In genomic region chr9:106457163-106457559, GRCm38 (mm10) we compare ENCODE assay signal across 8 mouse cellular contexts. TPM values are rescaled to one million over a fixed set of nuclear protein-coding genes. Genes with fewer than 3 reads are reported as not detected.
DNase-seq lines count a peak whose midpoint lies in the region; ATAC-seq and TF ChIP-seq lines count a peak whose summit lies in the region.
"Had no signal": no experiment of that assay in that cellular context is flagged by ENCODE, and none has a peak within 500 bp of the region (broad histone marks: within the 10 kb centered on the region; RNA-seq: fewer than 3 reads in every experiment).

No protein-coding gene starts in this region.

- H3K4me3 ChIP-seq in kidney, embryonic 14.5 days (ENCODE audit: low read length): no peak overlapping the region
- peak overlapping the region; percentile 70; the same call in 1 of the 2 replicates for H3K4me3 ChIP-seq in embryonic facial prominence, embryonic 15.5 days (replicated peaks)
- peak overlapping the region; percentile 79 for H3K4me3 ChIP-seq in hindbrain, embryonic 13.5 days
- H3K4me3 ChIP-seq in midbrain, postnatal 0 days (ENCODE audit: low read depth, low read length): no peak overlapping the region

- no peaks in the 10 kb centered on the region for H3K27me3 ChIP-seq in kidney, embryonic 14.5 days (ENCODE audit: control insufficient read depth, insufficient read depth, low read length)
- H3K27me3 ChIP-seq in embryonic facial prominence, embryonic 15.5 days: no peaks in the 10 kb centered on the region
- no peaks in the 10 kb centered on the region for H3K27me3 ChIP-seq in hindbrain, embryonic 13.5 days
- H3K27me3 ChIP-seq in midbrain, postnatal 0 days (ENCODE audit: insufficient read depth, low read length): no peaks in the 10 kb centered on the region

- no peak for DNase-seq in kidney, adult 8-10 months
- no peak for DNase-seq in midbrain, postnatal 0 days (ENCODE audit: low spot score)
- DNase-seq in adrenal gland, adult 2 months: no peak
- no peak for DNase-seq in layer of hippocampus, postnatal 14 days (ENCODE audit: low spot score in 2 of 2)

- peak overlapping the region; percentile 90 for H3K27ac ChIP-seq in kidney, embryonic 14.5 days (ENCODE audit: low read depth, low read length)
- H3K27ac ChIP-seq in embryonic facial prominence, embryonic 15.5 days (replicated peaks): peak overlapping the region; percentile 90
- peak overlapping the region; percentile 97 for H3K27ac ChIP-seq in hindbrain, embryonic 13.5 days
- H3K27ac ChIP-seq in midbrain, postnatal 0 days (ENCODE audit: low read depth, low read length): peak overlapping the region; percentile 38; the same call in 1 of the 2 replicates

- H3K4me2 ChIP-seq in kidney, embryonic 14.5 days (replicated peaks; ENCODE audit: low read depth, low read length): peak overlapping the region; percentile 96; the same call in 1 of the 2 replicates
- H3K4me2 ChIP-seq in embryonic facial prominence, embryonic 15.5 days (replicated peaks): peak overlapping the region; percentile 89; the same call in 1 of the 2 replicates
- H3K4me2 ChIP-seq in hindbrain, embryonic 13.5 days: peak overlapping the region; percentile 100
- H3K4me2 ChIP-seq in midbrain, postnatal 0 days (ENCODE audit: low read depth, low read length, poor library complexity, severe bottlenecking): peak overlapping the region; percentile 85

- WGBS in kidney, embryonic 14.5 days: 45% methylated on average over 9 of the region's 9 CpGs
- 53% methylated on average over 9 of the region's 9 CpGs for WGBS in embryonic facial prominence, embryonic 15.5 days
- WGBS in hindbrain, embryonic 13.5 days: 32% methylated on average over 9 of the region's 9 CpGs
- WGBS in midbrain, postnatal 0 days: 28% methylated on average over 9 of the region's 9 CpGs

- peak overlapping the region; percentile 82; the same call in 1 of the 2 replicates for H3K9ac ChIP-seq in kidney, embryonic 14.5 days (ENCODE audit: low read depth, low read length)
- H3K9ac ChIP-seq in embryonic facial prominence, embryonic 15.5 days: 0 out of 2 replicates have a peak overlapping the region, but pooled peaks have one; percentile 6
- H3K9ac ChIP-seq in hindbrain, embryonic 13.5 days: peak overlapping the region; percentile 94
- peak overlapping the region; percentile 96; the same call in 1 of the 2 replicates for H3K9ac ChIP-seq in midbrain, postnatal 0 days (replicated peaks; ENCODE audit: low read length, poor library complexity, severe bottlenecking)

- no peak for ATAC-seq in kidney, embryonic 14.5 days (ENCODE audit: low FRiP score, low TSS enrichment)
- no peak for ATAC-seq in embryonic facial prominence, embryonic 15.5 days (ENCODE audit: insufficient number of reproducible peaks, low FRiP score, low TSS enrichment, low read depth)
- ATAC-seq in hindbrain, embryonic 13.5 days (ENCODE audit: low FRiP score): no peak
- ATAC-seq in midbrain, postnatal 0 days (ENCODE audit: low FRiP score): no peak

- H3K4me1 ChIP-seq in kidney, embryonic 14.5 days (ENCODE audit: control insufficient read depth, insufficient read depth, low read length): peaks cover 56% of the 10 kb centered on the region
- peaks cover 56% of the 10 kb centered on the region for H3K4me1 ChIP-seq in embryonic facial prominence, embryonic 15.5 days
- H3K4me1 ChIP-seq in hindbrain, embryonic 13.5 days (replicated peaks): peaks cover 76% of the 10 kb centered on the region
- H3K4me1 ChIP-seq in midbrain, postnatal 0 days (ENCODE audit: insufficient read depth, low read length): peaks cover 37% of the 10 kb centered on the region

- peaks cover 29% of the 10 kb centered on the region for H3K36me3 ChIP-seq in kidney, embryonic 14.5 days (ENCODE audit: control insufficient read depth, insufficient read depth, low read length)
- peaks cover 13% of the 10 kb centered on the region for H3K36me3 ChIP-seq in embryonic facial prominence, embryonic 15.5 days
- H3K36me3 ChIP-seq in hindbrain, embryonic 13.5 days: peaks cover 32% of the 10 kb centered on the region
- H3K36me3 ChIP-seq in midbrain, postnatal 0 days (ENCODE audit: insufficient read depth, low read length): peaks cover 22% of the 10 kb centered on the region

- no peak for TF ChIP-seq CTCF in midbrain, postnatal 0 days (IDR thresholded peaks at IDR 0.05)

- no peaks in the 10 kb centered on the region for H3K9me3 ChIP-seq in kidney, embryonic 14.5 days (ENCODE audit: control insufficient read depth, low read length)
- no peaks in the 10 kb centered on the region for H3K9me3 ChIP-seq in embryonic facial prominence, embryonic 15.5 days (replicated peaks)
- no peaks in the 10 kb centered on the region for H3K9me3 ChIP-seq in hindbrain, embryonic 13.5 days
- no peaks in the 10 kb centered on the region for H3K9me3 ChIP-seq in midbrain, postnatal 0 days (ENCODE audit: low read length)

RNA-seq across cellular contexts. Expression of gene Pcbp4, which starts 4.1 kb away (rescaled TPM):
- polyA plus RNA-seq in kidney, embryonic 14.5 days (2014; fragmentation: Nextera tagmentation; extraction: Ambion mirVana): 129 and 147 TPM in 2 replicates
- polyA plus RNA-seq in embryonic facial prominence, embryonic 15.5 days (2015; fragmentation: Nextera tagmentation; extraction: Ambion mirVana): 115 and 117 TPM in 2 replicates
- 248 and 259 TPM in 2 replicates for polyA plus RNA-seq in hindbrain, embryonic 13.5 days (2015; fragmentation: Nextera tagmentation; extraction: Ambion mirVana)
- 543 and 647 TPM in 2 replicates for total RNA-seq in midbrain, postnatal 0 days (2014; rRNA removed)
- 242 and 248 TPM in 2 replicates for polyA plus RNA-seq in midbrain, postnatal 0 days (2015; fragmentation: Nextera tagmentation; extraction: Ambion mirVana)
- total RNA-seq in adrenal gland, adult 2 months (2021): 10 to 100 TPM; 17.5 to 28.6 TPM
- polyA plus RNA-seq in adrenal gland, adult 2 months (2012; rRNA removed): 56.4 and 90.6 TPM in 2 replicates
- 100 to 1,000 TPM; 181 to 195 TPM for total RNA-seq in layer of hippocampus, postnatal 14 days (2021)

RNA-seq across cellular contexts. Expression of gene Gpr62, which starts 8.6 kb away (rescaled TPM):
- 0.37 and 0.66 TPM in 2 replicates for polyA plus RNA-seq in kidney, embryonic 14.5 days (2014; fragmentation: Nextera tagmentation; extraction: Ambion mirVana)
- 0.57 and 0.64 TPM in 2 replicates for polyA plus RNA-seq in embryonic facial prominence, embryonic 15.5 days (2015; fragmentation: Nextera tagmentation; extraction: Ambion mirVana)
- polyA plus RNA-seq in hindbrain, embryonic 13.5 days (2015; fragmentation: Nextera tagmentation; extraction: Ambion mirVana): 0.60 and 0.68 TPM in 2 replicates
- 1.8 and 2.2 TPM in 2 replicates for total RNA-seq in midbrain, postnatal 0 days (2014; rRNA removed)
- polyA plus RNA-seq in midbrain, postnatal 0 days (2015; fragmentation: Nextera tagmentation; extraction: Ambion mirVana): 2.9 and 3.1 TPM in 2 replicates
- under 1 TPM; 0.17 TPM for total RNA-seq in adrenal gland, adult 2 months (2021)
- 0.95 and 0.99 TPM in 2 replicates for polyA plus RNA-seq in adrenal gland, adult 2 months (2012; rRNA removed)
- total RNA-seq in layer of hippocampus, postnatal 14 days (2021): 1 to 10 TPM; 7.1 to 7.4 TPM
- total RNA-seq: megakaryocyte-erythroid progenitor cell, adult 5-6 weeks had no signal

RNA-seq across cellular contexts. Expression of gene Abhd14a, which starts 9.7 kb away (rescaled TPM):
- polyA plus RNA-seq in kidney, embryonic 14.5 days (2014; fragmentation: Nextera tagmentation; extraction: Ambion mirVana): 50.2 and 58.8 TPM in 2 replicates
- 75.6 and 87.0 TPM in 2 replicates for polyA plus RNA-seq in embryonic facial prominence, embryonic 15.5 days (2015; fragmentation: Nextera tagmentation; extraction: Ambion mirVana)
- polyA plus RNA-seq in hindbrain, embryonic 13.5 days (2015; fragmentation: Nextera tagmentation; extraction: Ambion mirVana): 51.7 and 52.7 TPM in 2 replicates
- 69.8 and 73.8 TPM in 2 replicates for total RNA-seq in midbrain, postnatal 0 days (2014; rRNA removed)
- 72.3 and 74.5 TPM in 2 replicates for polyA plus RNA-seq in midbrain, postnatal 0 days (2015; fragmentation: Nextera tagmentation; extraction: Ambion mirVana)
- 10 to 100 TPM; 18.8 to 25.9 TPM for total RNA-seq in adrenal gland, adult 2 months (2021)
- polyA plus RNA-seq in adrenal gland, adult 2 months (2012; rRNA removed): 29.0 and 33.9 TPM in 2 replicates
- 10 to 100 TPM; 40.9 to 41.8 TPM for total RNA-seq in layer of hippocampus, postnatal 14 days (2021)

RNA-seq across cellular contexts. Expression of gene Abhd14b, which starts 9.9 kb away (rescaled TPM):
- 18.7 and 25.6 TPM in 2 replicates for polyA plus RNA-seq in kidney, embryonic 14.5 days (2014; fragmentation: Nextera tagmentation; extraction: Ambion mirVana)
- 34.7 and 44.1 TPM in 2 replicates for polyA plus RNA-seq in embryonic facial prominence, embryonic 15.5 days (2015; fragmentation: Nextera tagmentation; extraction: Ambion mirVana)
- 6.9 and 7.3 TPM in 2 replicates for polyA plus RNA-seq in hindbrain, embryonic 13.5 days (2015; fragmentation: Nextera tagmentation; extraction: Ambion mirVana)
- total RNA-seq in midbrain, postnatal 0 days (2014; rRNA removed): 16.2 and 18.4 TPM in 2 replicates
- polyA plus RNA-seq in midbrain, postnatal 0 days (2015; fragmentation: Nextera tagmentation; extraction: Ambion mirVana): 12.6 and 13.8 TPM in 2 replicates
- 10 to 100 TPM; 32.6 to 46.6 TPM for total RNA-seq in adrenal gland, adult 2 months (2021)
- 144 and 175 TPM in 2 replicates for polyA plus RNA-seq in adrenal gland, adult 2 months (2012; rRNA removed)
- 10 to 100 TPM in 1 of 2 experiments, 1 to 10 TPM in 1; 9.6 to 12.4 TPM for total RNA-seq in layer of hippocampus, postnatal 14 days (2021)

RNA-seq across cellular contexts. Expression of gene Rrp9, which starts 18.6 kb away (rescaled TPM):
- polyA plus RNA-seq in kidney, embryonic 14.5 days (2014; fragmentation: Nextera tagmentation; extraction: Ambion mirVana): 43.8 and 49.3 TPM in 2 replicates
- polyA plus RNA-seq in embryonic facial prominence, embryonic 15.5 days (2015; fragmentation: Nextera tagmentation; extraction: Ambion mirVana): 44.2 and 44.9 TPM in 2 replicates
- polyA plus RNA-seq in hindbrain, embryonic 13.5 days (2015; fragmentation: Nextera tagmentation; extraction: Ambion mirVana): 43.9 and 44.0 TPM in 2 replicates
- total RNA-seq in midbrain, postnatal 0 days (2014; rRNA removed): 32.9 and 34.1 TPM in 2 replicates
- 33.7 and 38.3 TPM in 2 replicates for polyA plus RNA-seq in midbrain, postnatal 0 days (2015; fragmentation: Nextera tagmentation; extraction: Ambion mirVana)
- 10 to 100 TPM; 41.2 to 47.0 TPM for total RNA-seq in adrenal gland, adult 2 months (2021)
- polyA plus RNA-seq in adrenal gland, adult 2 months (2012; rRNA removed): 36.8 and 42.2 TPM in 2 replicates
- total RNA-seq in layer of hippocampus, postnatal 14 days (2021): 10 to 100 TPM; 31.5 to 37.0 TPM

Comparison
In these comparisons a context has a peak if more than half of its experiments do, and no peak if none do; other contexts are left out.
1. H3K27ac ChIP-seq: peak in every context shown above with its lines; median percentile 97 in hindbrain, embryonic 13.5 days; 90 in kidney, embryonic 14.5 days; 90 in embryonic facial prominence, embryonic 15.5 days; 38 in midbrain, postnatal 0 days.
2. H3K4me3 ChIP-seq: peak in embryonic facial prominence, embryonic 15.5 days (single experiment) and hindbrain, embryonic 13.5 days (single experiment); none in kidney, embryonic 14.5 days (single experiment) and midbrain, postnatal 0 days (single experiment).
3. H3K9ac ChIP-seq: peak in every context shown above with its lines; median percentile 96 in midbrain, postnatal 0 days; 94 in hindbrain, embryonic 13.5 days; 82 in kidney, embryonic 14.5 days; 6 in embryonic facial prominence, embryonic 15.5 days.
4. Peak in every context shown above with its lines, with median percentiles within 50 percentile points of each other: H3K4me2 ChIP-seq.